Mouse (Mus musculus): ENCODE results near the gene Esr1.

DNA sequence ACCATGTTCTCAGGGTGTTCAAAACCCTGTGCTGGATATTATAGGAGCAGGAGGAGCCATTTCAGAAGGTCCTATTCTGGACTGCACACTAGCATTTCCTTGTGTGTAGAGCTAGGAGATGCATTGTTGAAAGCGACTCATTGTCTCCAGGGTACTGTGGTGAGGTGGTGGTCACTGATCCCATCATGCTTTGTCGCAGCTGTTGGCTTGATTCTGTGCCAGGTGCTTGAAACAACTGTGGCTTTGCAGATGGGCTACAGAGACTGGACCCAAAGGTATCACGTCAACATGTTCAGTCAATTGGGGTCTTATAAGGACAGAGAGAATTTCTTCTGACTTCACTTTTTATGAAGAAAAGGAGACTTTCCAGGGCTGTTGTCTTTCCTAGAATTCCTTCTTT is 164.1 kb downstream of the Esr1 start:
- no peak for TF ChIP-seq CTCF (IDR thresholded peaks at IDR 0.05; ENCODE audit: control insufficient read depth, insufficient read depth, insufficient replicate concordance, low read depth, low read length)
- TF ChIP-seq POLR2A (IDR thresholded peaks at IDR 0.05; ENCODE audit: control insufficient read depth, low read depth, low read length) = no peak
